Mouse (Mus musculus): ENCODE measurements around the gene Olfr43. TPM values are rescaled to one million over a fixed set of nuclear protein-coding genes. Genes with fewer than 3 reads are reported as not detected.

The Olfr43 gene
- not detected in 2 replicates for polyA plus RNA-seq (2015; fragmentation: Nextera tagmentation; extraction: Ambion mirVana)

DNA sequence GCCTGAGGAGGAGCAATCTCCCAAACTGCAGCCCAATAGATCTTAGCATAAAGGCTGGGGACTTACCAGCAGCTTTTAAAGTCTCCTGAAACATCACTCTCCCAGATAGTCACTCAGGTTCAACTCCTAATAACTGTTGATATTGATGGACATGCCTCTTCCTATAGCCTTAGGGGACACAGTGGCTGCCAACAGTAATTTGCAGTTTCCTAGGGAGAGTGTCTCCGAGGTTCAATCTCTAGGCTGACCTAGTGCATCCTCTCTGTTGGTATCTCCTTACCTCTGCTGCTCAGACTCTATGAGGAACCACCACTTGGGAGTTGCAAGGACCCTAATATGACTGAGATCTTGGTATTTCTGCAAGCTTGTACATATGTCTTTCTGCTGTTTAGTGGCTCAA lies at the start of gene Olfr43:
Gene Olfr43, minus strand, starts transcription at position 101 of the 400 bp plus-strand sequence.
- DNase-seq (no peak), ATAC-seq (no peak)
- Histone ChIP-seq H3K9me3 (ENCODE audit: low read length) (no peaks in the 10 kb centered on the region), H3K36me3 (replicated peaks; ENCODE audit: insufficient read depth, low read length) (no peaks in the 10 kb centered on the region), H3K27me3 (ENCODE audit: insufficient read depth, low read length) (no peaks in the 10 kb centered on the region), H3K9ac (replicated peaks) (no peak within 1 kb of the TSS), H3K4me1 (ENCODE audit: insufficient read depth) (no peaks in the 10 kb centered on the region), H3K27ac (ENCODE audit: low read depth) (no peak within 1 kb of the TSS), H3K4me2 (ENCODE audit: low read depth, low read length) (no peak within 1 kb of the TSS), H3K4me3 (ENCODE audit: low read depth, low read length) (no peak within 1 kb of the TSS)
- TF ChIP-seq CTCF (IDR thresholded peaks at IDR 0.05; ENCODE audit: low read depth): no peak
- TF ChIP-seq EP300 (IDR thresholded peaks at IDR 0.05; ENCODE audit: low read depth): no peak
- 50% methylated on average over 1 of the region's 1 CpGs for WGBS (ENCODE audit: insufficient replicate concordance)

DNA sequence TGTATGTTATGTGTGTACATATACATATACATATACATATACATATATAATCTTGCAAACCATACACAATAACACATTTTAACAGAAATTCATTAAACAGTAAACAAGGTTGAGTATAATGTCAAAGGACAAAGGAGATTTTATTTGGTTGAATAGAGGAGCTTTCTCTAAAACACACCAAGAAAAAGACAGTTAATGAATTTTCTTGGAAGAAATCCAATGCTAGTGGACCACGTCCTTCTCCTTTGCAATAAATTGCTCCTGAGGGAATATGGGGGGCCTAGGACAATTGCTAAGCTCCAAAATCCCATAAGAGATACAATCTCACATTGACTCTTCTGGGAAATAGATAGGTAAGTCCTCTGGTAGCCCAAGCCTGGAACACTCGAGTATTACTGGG lies 48.3 kb upstream of the Olfr43 start, which contains the start of gene Olfr406:
Gene Olfr406, plus strand, starts transcription at position 301 of the 400 bp plus-strand sequence.
- 34% methylated on average over 2 of the region's 2 CpGs for WGBS (ENCODE audit: insufficient replicate concordance)
- Histone ChIP-seq H3K9ac (replicated peaks) (no peak within 1 kb of the TSS), H3K36me3 (replicated peaks; ENCODE audit: insufficient read depth, low read length) (no peaks in the 10 kb centered on the region)

DNA sequence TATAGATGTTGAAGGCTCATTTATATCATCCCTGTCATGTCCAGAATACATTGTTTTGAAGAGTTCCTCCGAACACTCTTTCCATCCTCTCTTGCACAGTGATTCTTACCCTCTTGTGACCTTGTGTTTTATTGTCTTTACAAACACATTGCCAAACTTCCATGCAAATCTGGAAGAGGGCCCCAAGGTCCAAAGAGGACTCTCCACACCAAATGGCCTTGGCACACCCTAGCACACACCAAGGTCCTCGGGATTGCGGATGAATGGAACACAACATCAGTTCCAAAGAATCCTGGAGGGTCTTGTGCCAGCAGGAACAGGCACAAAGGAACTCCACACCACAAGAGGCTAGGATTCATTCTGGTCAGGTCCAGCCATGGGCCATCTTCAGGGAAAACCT lies 30.0 kb upstream of the Olfr43 start:
- TF ChIP-seq EP300 (IDR thresholded peaks at IDR 0.05; ENCODE audit: low read depth) (no peak), CTCF (IDR thresholded peaks at IDR 0.05; ENCODE audit: low read depth) (no peak)
- Histone ChIP-seq H3K27ac (ENCODE audit: low read depth) (no peak overlapping the region), H3K4me3 (ENCODE audit: low read depth, low read length) (no peak overlapping the region), H3K4me2 (ENCODE audit: low read depth, low read length) (no peak overlapping the region), H3K4me1 (ENCODE audit: insufficient read depth) (no peaks in the 10 kb centered on the region), H3K27me3 (ENCODE audit: insufficient read depth, low read length) (no peaks in the 10 kb centered on the region), H3K9ac (replicated peaks) (no peak overlapping the region), H3K36me3 (replicated peaks; ENCODE audit: insufficient read depth, low read length) (no peaks in the 10 kb centered on the region), H3K9me3 (ENCODE audit: low read length) (no peaks in the 10 kb centered on the region)
- ATAC-seq (no peak), DNase-seq (no peak)
- 82% methylated on average over 3 of the region's 3 CpGs for WGBS (ENCODE audit: insufficient replicate concordance)

More for the DNA sequence above, 48.3 kb upstream of the Olfr43 start, which contains the start of gene Olfr406:
- Histone ChIP-seq H3K27ac (ENCODE audit: low read depth) (no peak within 1 kb of the TSS), H3K4me3 (ENCODE audit: low read depth, low read length) (no peak within 1 kb of the TSS), H3K4me2 (ENCODE audit: low read depth, low read length) (no peak within 1 kb of the TSS), H3K4me1 (ENCODE audit: insufficient read depth) (no peaks in the 10 kb centered on the region), H3K27me3 (ENCODE audit: insufficient read depth, low read length) (no peaks in the 10 kb centered on the region), H3K9me3 (ENCODE audit: low read length) (no peaks in the 10 kb centered on the region)
- TF ChIP-seq EP300 (IDR thresholded peaks at IDR 0.05; ENCODE audit: low read depth) (no peak), CTCF (IDR thresholded peaks at IDR 0.05; ENCODE audit: low read depth) (no peak)
- ATAC-seq (no peak), DNase-seq (no peak)

DNA sequence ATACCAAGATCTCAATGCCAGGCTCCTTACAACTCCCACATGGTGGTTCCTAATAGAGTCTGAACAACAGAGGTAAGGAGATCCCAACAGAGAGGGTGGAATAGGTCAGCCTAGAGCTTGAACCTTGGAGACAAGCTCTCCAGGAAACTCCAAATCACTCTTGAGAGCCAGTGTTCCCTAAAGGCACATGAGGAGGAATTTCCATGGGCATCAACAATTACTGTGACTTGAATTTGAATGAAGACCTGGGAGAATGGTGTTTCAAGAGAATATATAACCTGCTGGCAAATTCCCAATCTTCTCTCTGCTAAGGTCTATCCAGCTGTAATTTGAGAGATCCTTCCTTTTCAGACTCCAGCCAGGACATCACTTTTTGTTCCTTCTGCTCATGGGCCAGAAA lies 25.2 kb downstream of the Olfr43 start, which contains the start of gene Olfr403:
Gene Olfr403, plus strand, starts transcription at position 301 of the 400 bp plus-strand sequence.
- DNase-seq: no peak
- H3K9me3 ChIP-seq (ENCODE audit: low read length): no peaks in the 10 kb centered on the region
- H3K27me3 ChIP-seq (ENCODE audit: insufficient read depth, low read length): no peaks in the 10 kb centered on the region
- no peaks in the 10 kb centered on the region for H3K36me3 ChIP-seq (replicated peaks; ENCODE audit: insufficient read depth, low read length)
- no peak within 1 kb of the TSS for H3K4me2 ChIP-seq (ENCODE audit: low read depth, low read length)
- H3K4me3 ChIP-seq (ENCODE audit: low read depth, low read length): no peak within 1 kb of the TSS
- TF ChIP-seq CTCF (IDR thresholded peaks at IDR 0.05; ENCODE audit: low read depth): no peak
- TF ChIP-seq EP300 (IDR thresholded peaks at IDR 0.05; ENCODE audit: low read depth): no peak
- H3K27ac ChIP-seq (ENCODE audit: low read depth): no peak within 1 kb of the TSS
- no peaks in the 10 kb centered on the region for H3K4me1 ChIP-seq (ENCODE audit: insufficient read depth)
- no peak for ATAC-seq
- H3K9ac ChIP-seq (replicated peaks): no peak within 1 kb of the TSS

DNA sequence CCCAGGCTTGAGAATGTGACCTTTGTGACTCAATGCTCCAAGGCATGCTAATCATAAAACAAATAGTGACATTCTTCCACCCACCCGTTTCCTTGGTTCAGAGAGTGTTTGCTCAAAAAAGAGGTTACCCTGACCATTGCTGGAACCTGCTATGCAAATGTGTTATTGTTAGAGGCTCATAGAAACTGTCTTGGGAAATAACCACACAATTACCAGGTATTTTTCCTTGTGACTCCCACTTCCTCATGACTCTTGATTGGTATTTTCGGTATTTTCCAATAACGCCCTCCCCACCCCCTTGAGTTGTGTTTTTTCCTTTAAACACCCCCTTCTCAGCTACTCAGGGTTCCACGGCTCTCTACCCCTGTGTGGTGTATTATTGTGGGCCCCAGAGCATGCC lies 27.4 kb downstream of the Olfr43 start:
- TF ChIP-seq CTCF (IDR thresholded peaks at IDR 0.05; ENCODE audit: low read depth) (no peak), EP300 (IDR thresholded peaks at IDR 0.05; ENCODE audit: low read depth) (no peak)
- no peak for ATAC-seq

DNA sequence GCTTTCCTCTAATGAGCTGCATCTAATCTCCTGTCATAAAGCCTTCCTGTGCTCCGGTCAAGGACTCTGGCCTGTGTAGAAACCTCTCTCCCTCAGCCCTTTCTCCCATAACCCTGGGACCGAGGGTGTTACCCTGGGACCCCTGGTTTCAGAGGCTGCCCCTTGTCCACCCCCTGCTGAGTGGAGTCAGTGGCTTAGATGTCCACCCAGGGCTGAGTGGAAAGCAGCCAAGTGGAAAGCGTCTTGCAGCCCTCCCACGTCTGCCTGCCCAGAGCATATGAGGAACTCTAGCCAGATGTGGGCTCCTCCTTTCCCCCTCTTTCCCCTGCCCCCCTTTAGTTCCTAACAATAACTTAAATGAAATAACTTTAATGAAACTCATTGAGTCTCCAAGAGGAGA lies 28.0 kb downstream of the Olfr43 start:
- Histone ChIP-seq H3K9me3 (ENCODE audit: low read length) (no peaks in the 10 kb centered on the region), H3K4me2 (ENCODE audit: low read depth, low read length) (no peak overlapping the region), H3K4me3 (ENCODE audit: low read depth, low read length) (no peak overlapping the region), H3K9ac (replicated peaks) (no peak overlapping the region), H3K4me1 (ENCODE audit: insufficient read depth) (no peaks in the 10 kb centered on the region), H3K27ac (ENCODE audit: low read depth) (no peak overlapping the region), H3K27me3 (ENCODE audit: insufficient read depth, low read length) (no peaks in the 10 kb centered on the region), H3K36me3 (replicated peaks; ENCODE audit: insufficient read depth, low read length) (no peaks in the 10 kb centered on the region)
- 79% methylated on average over 4 of the region's 4 CpGs for WGBS (ENCODE audit: insufficient replicate concordance)
- no peak for DNase-seq
- no peak for ATAC-seq
- TF ChIP-seq CTCF (IDR thresholded peaks at IDR 0.05; ENCODE audit: low read depth): no peak
- TF ChIP-seq EP300 (IDR thresholded peaks at IDR 0.05; ENCODE audit: low read depth): no peak

More for the DNA sequence above, 27.4 kb downstream of the Olfr43 start:
- 76% methylated on average over 4 of the region's 4 CpGs for WGBS (ENCODE audit: insufficient replicate concordance)
- Histone ChIP-seq H3K4me2 (ENCODE audit: low read depth, low read length) (no peak overlapping the region), H3K4me3 (ENCODE audit: low read depth, low read length) (no peak overlapping the region), H3K27ac (ENCODE audit: low read depth) (no peak overlapping the region), H3K9me3 (ENCODE audit: low read length) (no peaks in the 10 kb centered on the region), H3K4me1 (ENCODE audit: insufficient read depth) (no peaks in the 10 kb centered on the region), H3K27me3 (ENCODE audit: insufficient read depth, low read length) (no peaks in the 10 kb centered on the region), H3K36me3 (replicated peaks; ENCODE audit: insufficient read depth, low read length) (no peaks in the 10 kb centered on the region), H3K9ac (replicated peaks) (no peak overlapping the region)
- DNase-seq: no peak

DNA sequence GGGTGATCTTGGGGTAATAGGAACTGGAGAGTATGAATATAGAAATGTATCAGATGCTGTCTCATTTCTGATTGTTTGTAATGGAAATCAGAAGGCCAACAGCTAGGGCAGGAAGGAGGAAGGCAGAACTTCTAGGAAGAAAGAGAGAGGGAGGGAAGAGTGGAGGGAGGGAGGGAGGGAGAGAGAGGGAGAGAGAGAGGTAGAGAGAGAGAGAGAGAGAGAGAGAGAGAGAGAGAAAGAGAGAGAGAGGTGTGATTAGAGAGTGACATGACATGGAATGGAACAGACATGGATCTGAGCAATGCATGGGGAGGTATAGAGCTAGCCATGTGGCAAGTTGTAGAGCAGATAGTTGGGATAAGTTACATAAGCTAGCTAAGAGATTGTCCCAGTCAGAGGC lies 42.4 kb downstream of the Olfr43 start:
- TF ChIP-seq EP300 (IDR thresholded peaks at IDR 0.05; ENCODE audit: low read depth): no peak
- no peak for TF ChIP-seq CTCF (IDR thresholded peaks at IDR 0.05; ENCODE audit: low read depth)
- Histone ChIP-seq H3K4me3 (ENCODE audit: low read depth, low read length) (no peak overlapping the region), H3K4me1 (ENCODE audit: insufficient read depth) (no peaks in the 10 kb centered on the region), H3K36me3 (replicated peaks; ENCODE audit: insufficient read depth, low read length) (no peaks in the 10 kb centered on the region), H3K27me3 (ENCODE audit: insufficient read depth, low read length) (no peaks in the 10 kb centered on the region), H3K4me2 (ENCODE audit: low read depth, low read length) (no peak overlapping the region), H3K9ac (replicated peaks) (no peak overlapping the region), H3K9me3 (ENCODE audit: low read length) (no peaks in the 10 kb centered on the region), H3K27ac (ENCODE audit: low read depth) (no peak overlapping the region)
- DNase-seq (no peak), ATAC-seq (no peak)

Other genes starting within 250 kb of the Olfr43 start
- not detected in 2 replicates for gene Olfr398, start 221.0 kb downstream of the Olfr43 start, polyA plus RNA-seq (2015; fragmentation: Nextera tagmentation; extraction: Ambion mirVana)
- not detected in 2 replicates for gene Olfr139, start 154.8 kb downstream of the Olfr43 start, polyA plus RNA-seq (2015; fragmentation: Nextera tagmentation; extraction: Ambion mirVana)
- gene Olfr399, start 154.8 kb downstream of the Olfr43 start, polyA plus RNA-seq (2015; fragmentation: Nextera tagmentation; extraction: Ambion mirVana): not detected in 2 replicates
- gene Zfp616, start 141.4 kb downstream of the Olfr43 start, polyA plus RNA-seq (2015; fragmentation: Nextera tagmentation; extraction: Ambion mirVana): not detected in 2 replicates
- gene Olfr401, start 97.7 kb downstream of the Olfr43 start, polyA plus RNA-seq (2015; fragmentation: Nextera tagmentation; extraction: Ambion mirVana): not detected in 2 replicates
- not detected in 2 replicates for gene Olfr402, start 57.9 kb downstream of the Olfr43 start, polyA plus RNA-seq (2015; fragmentation: Nextera tagmentation; extraction: Ambion mirVana)
- gene Olfr403, start 25.1 kb downstream of the Olfr43 start, polyA plus RNA-seq (2015; fragmentation: Nextera tagmentation; extraction: Ambion mirVana): not detected in 2 replicates
- not detected in 2 replicates for gene Olfr406, start 48.4 kb upstream of the Olfr43 start, polyA plus RNA-seq (2015; fragmentation: Nextera tagmentation; extraction: Ambion mirVana)
- not detected in 2 replicates for gene Olfr59, start 72.4 kb upstream of the Olfr43 start, polyA plus RNA-seq (2015; fragmentation: Nextera tagmentation; extraction: Ambion mirVana)
- gene Olfr410, start 126.7 kb upstream of the Olfr43 start, polyA plus RNA-seq (2015; fragmentation: Nextera tagmentation; extraction: Ambion mirVana): not detected in 2 replicates
- not detected in 2 replicates for gene Olfr411, start 141.3 kb upstream of the Olfr43 start, polyA plus RNA-seq (2015; fragmentation: Nextera tagmentation; extraction: Ambion mirVana)
- gene Olfr412, start 150.7 kb upstream of the Olfr43 start, polyA plus RNA-seq (2015; fragmentation: Nextera tagmentation; extraction: Ambion mirVana): not detected in 2 replicates

Measured in liver, postnatal 0 days (tissue).